Mouse (Mus musculus) natural killer cell, adult 2 months (primary cell): ENCODE results near the gene Skint3.
"Not testable (repeated sequence)": the region's sequence is repeated elsewhere in the genome, so short reads cannot be mapped to it uniquely, and the experiment has no call there.

ENCODE experiments used
- DNase-seq, 2 experiments: peaks; one replicate each; pipeline ENCODE4 v3.0.0; 2022; ENCODE audit warnings: low spot score in 2 of 2

Gene Skint3

GRCm38 (mm10) chr4:112231945-112232344, at the start of gene Skint3:
Gene Skint3 (plus strand): TSS chr4:112232245.
- no peak for DNase-seq

DNA sequence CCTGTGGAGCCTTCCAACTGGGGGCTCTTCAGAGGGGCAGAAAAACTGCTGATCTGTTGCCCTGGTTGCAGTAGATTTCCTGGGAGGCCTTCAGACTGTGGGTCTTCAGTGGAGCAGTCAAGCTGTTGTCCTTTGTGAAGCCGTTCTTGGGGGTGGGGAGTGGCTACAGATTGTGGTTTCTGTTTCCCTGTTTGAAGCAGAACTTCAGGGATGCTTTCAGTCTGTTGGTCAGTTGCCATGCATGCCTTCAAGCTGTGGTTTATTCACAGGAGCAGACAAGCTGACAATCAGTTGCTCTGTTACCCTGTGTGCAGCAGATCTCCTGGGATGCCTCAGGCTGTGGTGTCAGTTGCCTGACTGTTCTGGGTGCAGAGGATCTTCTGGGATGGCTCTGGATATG, 11.4 kb downstream of the Skint3 start:
- no peak for DNase-seq

- DNase-seq: no peak
Measured at GRCm38 (mm10) chr4:112243951-112244350, 11.9 kb downstream of the Skint3 start.

- DNase-seq: no peak
Measured at GRCm38 (mm10) chr4:112256022-112256421, 24.0 kb downstream of the Skint3 start.

GRCm38 (mm10) chr4:112287178-112287974, 55.3 kb downstream of the Skint3 start:
- no peak for DNase-seq

DNA sequence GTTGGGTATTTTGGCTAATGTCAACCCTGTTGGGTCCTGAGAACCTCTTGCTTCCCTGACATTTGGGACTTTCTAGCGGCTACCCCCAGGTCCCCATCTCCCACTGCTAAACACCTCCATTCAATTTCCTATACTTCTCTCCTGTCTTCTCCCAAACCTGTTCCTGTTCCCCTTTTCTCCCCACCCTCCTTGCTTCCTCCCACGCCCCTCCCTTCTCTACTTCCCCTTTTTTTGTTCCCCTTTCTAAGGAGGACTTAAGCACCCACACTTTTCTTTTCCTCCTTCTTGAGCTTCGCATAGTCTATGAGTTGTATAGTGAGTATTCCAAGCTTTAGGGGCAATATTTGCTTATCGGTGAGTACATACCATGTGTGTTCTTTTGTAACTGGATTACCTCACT, 56.4 kb downstream of the Skint3 start:
- DNase-seq: no peak

- no peak for DNase-seq
Measured at GRCm38 (mm10) chr4:112302305-112302704, 70.3 kb downstream of the Skint3 start.

GRCm38 (mm10) chr4:112302855-112303509, 70.9 kb downstream of the Skint3 start:
- no peak for DNase-seq

GRCm38 (mm10) chr4:112349111-112349510, 117.1 kb downstream of the Skint3 start:
- DNase-seq: not testable (repeated sequence)
